Mouse (Mus musculus) splenic B cell, adult 2 months (primary cell): ENCODE results near the gene Slc19a3.

Source experiments
- DNase-seq: peaks from one replicate; pipeline ENCODE4 v3.0.0-alpha.2; 2011; ENCODE audit warnings: low read depth, low spot score
- H3K27me3 ChIP-seq: 2 replicates; pipeline ENCODE4 v1.6.1; 2012; ENCODE audit warnings: mild to moderate bottlenecking, low read length, moderate library complexity, mixed read lengths; ENCODE audit not compliant: control insufficient read depth, poor library complexity, insufficient read depth, severe bottlenecking
- H3K36me3 ChIP-seq: 2 replicates; pipeline ENCODE4 v1.6.1; 2012; ENCODE audit warnings: mild to moderate bottlenecking, low read length, moderate library complexity, mixed read lengths; ENCODE audit not compliant: control insufficient read depth, poor library complexity, insufficient read depth, severe bottlenecking

The Slc19a3 gene

GRCm38 (mm10) chr1:83038109-83038672 lies at the start of gene Slc19a3:
TSS of gene Slc19a3 (minus strand) at chr1:83038448.
- DNase-seq = no peak
- Histone ChIP-seq H3K27me3 (no peaks in the 10 kb centered on the region), H3K36me3 (no peaks in the 10 kb centered on the region)

GRCm38 (mm10) chr1:83084790-83085189 lies 46.5 kb upstream of the Slc19a3 start:
- no peak for DNase-seq
- no peaks in the 10 kb centered on the region for H3K27me3 ChIP-seq
- H3K36me3 ChIP-seq = no peaks in the 10 kb centered on the region

GRCm38 (mm10) chr1:83077016-83077415 lies 38.8 kb upstream of the Slc19a3 start:
- H3K27me3 ChIP-seq = no peaks in the 10 kb centered on the region; the same call in 1 of the 2 replicates
- no peak for DNase-seq
- H3K36me3 ChIP-seq = no peaks in the 10 kb centered on the region

- Histone ChIP-seq H3K36me3 (no peaks in the 10 kb centered on the region), H3K27me3 (no peaks in the 10 kb centered on the region; the same call in 1 of the 2 replicates)
- DNase-seq = peak; percentile 49
These were observed 38.1 kb upstream of the Slc19a3 start for GRCm38 (mm10) chr1:83076190-83076917.

GRCm38 (mm10) chr1:83075526-83076189 lies 37.4 kb upstream of the Slc19a3 start:
- no peaks in the 10 kb centered on the region; the same call in 1 of the 2 replicates for H3K27me3 ChIP-seq
- no peak for DNase-seq
- H3K36me3 ChIP-seq = no peaks in the 10 kb centered on the region

- no peak for DNase-seq
- no peaks in the 10 kb centered on the region for H3K36me3 ChIP-seq
- H3K27me3 ChIP-seq = no peaks in the 10 kb centered on the region
These were observed 29.0 kb upstream of the Slc19a3 start for GRCm38 (mm10) chr1:83067205-83067604.

GRCm38 (mm10) chr1:83066577-83066976 lies 28.3 kb upstream of the Slc19a3 start:
- DNase-seq = no peak
- H3K36me3 ChIP-seq = no peaks in the 10 kb centered on the region
- H3K27me3 ChIP-seq = no peaks in the 10 kb centered on the region

GRCm38 (mm10) chr1:83064851-83065250 lies 26.6 kb upstream of the Slc19a3 start:
- no peaks in the 10 kb centered on the region for H3K36me3 ChIP-seq
- no peaks in the 10 kb centered on the region for H3K27me3 ChIP-seq
- peak; percentile 10 for DNase-seq

- H3K27me3 ChIP-seq = no peaks in the 10 kb centered on the region
- no peak for DNase-seq
These were observed 22.4 kb upstream of the Slc19a3 start, which contains the start of gene Krtap28-13 for GRCm38 (mm10) chr1:83060643-83061042. TSS of gene Krtap28-13 (plus strand) at chr1:83060930.

GRCm38 (mm10) chr1:83059278-83059677 lies 21.0 kb upstream of the Slc19a3 start, which contains the start of gene A030005K14Rik:
TSS of gene A030005K14Rik (minus strand) at chr1:83059378.
- no peaks in the 10 kb centered on the region for H3K36me3 ChIP-seq
- no peak for DNase-seq
- no peaks in the 10 kb centered on the region for H3K27me3 ChIP-seq

More at GRCm38 (mm10) chr1:83060643-83061042, 22.4 kb upstream of the Slc19a3 start, which contains the start of gene Krtap28-13:
- H3K36me3 ChIP-seq = no peaks in the 10 kb centered on the region

GRCm38 (mm10) chr1:83058481-83058880 lies 20.2 kb upstream of the Slc19a3 start:
- Histone ChIP-seq H3K36me3 (no peaks in the 10 kb centered on the region), H3K27me3 (no peaks in the 10 kb centered on the region)
- no peak for DNase-seq

- no peaks in the 10 kb centered on the region for H3K36me3 ChIP-seq
- DNase-seq = no peak
These were observed 6.7 kb upstream of the Slc19a3 start, which contains the start of gene Gm47969 for GRCm38 (mm10) chr1:83044882-83045427. TSS of gene Gm47969 (plus strand) at chr1:83044932.

GRCm38 (mm10) chr1:83042380-83042779 lies 4.1 kb upstream of the Slc19a3 start, which contains the start of gene Krtap28-10:
TSS of gene Krtap28-10 (minus strand) at chr1:83042480.
- H3K27me3 ChIP-seq = no peaks in the 10 kb centered on the region
- DNase-seq = no peak
- H3K36me3 ChIP-seq = no peaks in the 10 kb centered on the region

More at GRCm38 (mm10) chr1:83044882-83045427, 6.7 kb upstream of the Slc19a3 start, which contains the start of gene Gm47969:
- no peaks in the 10 kb centered on the region for H3K27me3 ChIP-seq

GRCm38 (mm10) chr1:83039080-83039479 lies 832 bp upstream of the Slc19a3 start:
- H3K36me3 ChIP-seq = no peaks in the 10 kb centered on the region
- H3K27me3 ChIP-seq = no peaks in the 10 kb centered on the region
- no peak for DNase-seq
